Mouse (Mus musculus) left cerebral cortex, adult 2 months (tissue): ENCODE results near the gene Ostf1. TPM values are rescaled to one million over a fixed set of nuclear protein-coding genes. Genes with fewer than 3 reads are reported as not detected.

Source experiments
- DNase-seq, 2 experiments: peaks; one replicate each; pipeline ENCODE4 v3.0.0; 2021 to 2022; ENCODE audit warnings: low spot score in 2 of 2, mixed read lengths in 1 of 2; ENCODE audit errors: extremely low spot score in 1 of 2
- H3K27ac ChIP-seq: fragments of 200-600 bp; 2 replicates; pipeline ENCODE4 v1.8.1; 2022
- H3K4me3 ChIP-seq: fragments of 200-600 bp; 2 replicates; pipeline ENCODE4 v1.8.1; 2022
- CTCF ChIP-seq: fragments of 200-600 bp; IDR thresholded peaks from 2 replicates; pipeline ENCODE4 v1.8.1; 2022; ENCODE audit warnings: antibody characterized with exemption, mild to moderate bottlenecking, moderate library complexity
- intact Hi-C: fragments of 180-260 bp; cut with DNase I; formaldehyde crosslinking; loops from one replicate; pipeline ENCODE4 v1.15.1; 2025
- total RNA-seq, 2 experiments: library from RNA; stranded (reverse); gene quantifications; 2 replicates each; pipeline ENCODE4 v1.2.3; 2021

The Ostf1 gene
- total RNA-seq, 2 experiments from 2014 or later: 18.8 to 19.7 TPM

GRCm38 (mm10) chr19:18658473-18658872 is 26.9 kb upstream of the Ostf1 start:
- intact Hi-C loops: no loop called here
- Histone ChIP-seq H3K27ac (no peak overlapping the region), H3K4me3 (no peak overlapping the region)
- no peak for TF ChIP-seq CTCF
- DNase-seq: no peak

GRCm38 (mm10) chr19:18655999-18656398 is 24.4 kb upstream of the Ostf1 start:
- TF ChIP-seq CTCF: no peak
- intact Hi-C loops: no loop called here
- H3K4me3 ChIP-seq: no peak overlapping the region
- H3K27ac ChIP-seq: no peak overlapping the region
- DNase-seq: no peak

DNA sequence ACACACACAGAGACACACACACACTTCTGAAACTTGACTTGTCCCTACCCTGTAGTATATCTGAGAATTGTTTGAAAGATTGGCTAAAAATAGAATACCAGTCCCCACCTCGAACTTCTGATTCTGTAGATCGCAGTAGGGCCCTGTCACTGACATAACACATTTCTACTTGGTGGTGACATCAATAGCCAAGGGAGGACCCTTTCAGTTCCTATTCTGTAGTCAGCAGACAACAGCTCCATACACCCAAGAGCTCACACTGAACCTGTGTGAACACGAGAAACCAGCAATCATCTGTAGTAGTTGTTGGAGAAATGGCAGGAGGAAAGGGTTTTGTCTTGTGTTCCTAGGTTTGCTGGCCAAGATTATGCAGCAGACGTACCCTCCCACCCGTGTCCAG is 23.4 kb upstream of the Ostf1 start:
- intact Hi-C loops: no loop called here
- DNase-seq: no peak
- TF ChIP-seq CTCF: no peak
- H3K4me3 ChIP-seq: no peak overlapping the region
- no peak overlapping the region for H3K27ac ChIP-seq

DNA sequence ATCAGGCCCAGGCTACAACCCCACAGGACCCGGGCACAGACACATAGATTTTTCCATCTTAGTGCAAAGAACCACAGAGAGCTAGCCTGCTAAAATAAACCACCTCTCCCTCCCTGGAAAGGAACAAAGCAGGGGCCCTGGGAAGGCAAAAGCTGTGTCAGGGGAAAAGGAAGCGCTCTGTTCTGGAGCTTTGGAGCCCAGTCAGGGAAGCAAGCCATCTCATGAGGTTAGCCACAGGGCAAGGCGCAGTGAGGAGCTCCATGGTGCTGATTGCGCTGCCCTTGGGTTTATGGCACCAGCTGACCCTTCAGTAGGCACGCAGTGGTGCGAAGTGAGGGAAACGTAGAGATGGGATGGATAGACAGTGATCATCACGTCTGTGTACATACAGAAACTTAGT is 22.7 kb upstream of the Ostf1 start:
- TF ChIP-seq CTCF: no peak
- Histone ChIP-seq H3K4me3 (no peak overlapping the region), H3K27ac (no peak overlapping the region)
- intact Hi-C loops: no loop called here
- no peak for DNase-seq

- DNase-seq: no peak
- intact Hi-C loops: no loop called here
Measured at GRCm38 (mm10) chr19:18653058-18653457, 21.4 kb upstream of the Ostf1 start.

DNA sequence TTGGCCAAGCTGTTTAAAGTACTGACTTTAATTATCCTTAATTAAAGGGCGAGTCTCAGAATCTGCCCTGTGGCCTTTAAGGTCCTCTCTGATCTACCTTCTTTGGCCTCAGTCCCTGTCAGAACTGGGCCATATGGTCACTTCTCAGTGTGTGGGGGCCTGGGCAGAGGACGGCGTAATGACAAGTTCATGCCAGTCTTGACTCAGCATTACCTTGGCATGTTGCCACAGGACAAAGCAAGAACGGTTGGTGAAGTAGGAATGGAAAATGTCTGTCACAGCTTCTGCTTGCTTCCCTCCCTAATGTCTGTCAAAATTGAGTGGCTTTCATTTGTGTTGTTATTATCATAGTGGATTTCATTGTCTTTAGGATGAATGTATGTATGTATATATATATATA is 21.0 kb upstream of the Ostf1 start:
- TF ChIP-seq CTCF: no peak
- intact Hi-C loops: no loop called here
- Histone ChIP-seq H3K27ac (no peak overlapping the region), H3K4me3 (no peak overlapping the region)
- no peak for DNase-seq

More at GRCm38 (mm10) chr19:18653058-18653457, 21.4 kb upstream of the Ostf1 start:
- no peak overlapping the region for H3K27ac ChIP-seq
- no peak overlapping the region for H3K4me3 ChIP-seq
- TF ChIP-seq CTCF: no peak

GRCm38 (mm10) chr19:18650473-18650872 is 18.9 kb upstream of the Ostf1 start:
- TF ChIP-seq CTCF: no peak
- Histone ChIP-seq H3K27ac (no peak overlapping the region), H3K4me3 (no peak overlapping the region)
- intact Hi-C loops: no loop called here
- no peak for DNase-seq

GRCm38 (mm10) chr19:18649955-18650354 is 18.3 kb upstream of the Ostf1 start:
- no peak overlapping the region for H3K4me3 ChIP-seq
- TF ChIP-seq CTCF: no peak
- intact Hi-C loops: no loop called here
- DNase-seq: no peak
- H3K27ac ChIP-seq: no peak overlapping the region

DNA sequence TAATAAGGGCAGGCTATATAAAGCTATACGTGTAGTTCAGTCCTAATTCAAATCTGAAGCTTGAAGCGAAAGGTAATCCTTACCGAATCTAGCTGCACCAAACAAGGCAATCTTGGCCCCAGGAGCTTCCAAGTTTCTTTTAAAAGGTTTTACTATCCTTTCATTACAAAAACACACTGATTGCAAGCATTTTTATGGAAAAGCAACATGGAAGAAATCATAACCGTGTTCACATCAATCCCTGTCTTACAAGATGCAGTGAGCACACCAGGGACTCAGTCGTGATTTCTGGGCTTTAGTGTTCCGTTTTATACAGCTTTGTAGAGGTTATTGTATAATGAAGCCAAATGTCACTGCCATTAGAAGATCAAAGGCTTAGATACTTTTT is 16.9 kb upstream of the Ostf1 start:
- Histone ChIP-seq H3K27ac (no peak overlapping the region), H3K4me3 (no peak overlapping the region)
- intact Hi-C loops: no loop called here
- DNase-seq: no peak
- no peak for TF ChIP-seq CTCF

- no peak overlapping the region for H3K27ac ChIP-seq
- intact Hi-C loops: no loop called here
- no peak for TF ChIP-seq CTCF
- no peak overlapping the region for H3K4me3 ChIP-seq
- no peak for DNase-seq
Measured at GRCm38 (mm10) chr19:18647775-18648557, 16.3 kb upstream of the Ostf1 start.

GRCm38 (mm10) chr19:18646853-18647420 is 15.3 kb upstream of the Ostf1 start:
- TF ChIP-seq CTCF: no peak
- H3K4me3 ChIP-seq: no peak overlapping the region
- intact Hi-C loops: no loop called here

GRCm38 (mm10) chr19:18646397-18646796 is 14.8 kb upstream of the Ostf1 start:
- no peak overlapping the region for H3K4me3 ChIP-seq
- no peak overlapping the region for H3K27ac ChIP-seq
- intact Hi-C loops: no loop called here
- no peak for DNase-seq
- TF ChIP-seq CTCF: no peak

More at GRCm38 (mm10) chr19:18646853-18647420, 15.3 kb upstream of the Ostf1 start:
- DNase-seq: no peak
- no peak overlapping the region for H3K27ac ChIP-seq

DNA sequence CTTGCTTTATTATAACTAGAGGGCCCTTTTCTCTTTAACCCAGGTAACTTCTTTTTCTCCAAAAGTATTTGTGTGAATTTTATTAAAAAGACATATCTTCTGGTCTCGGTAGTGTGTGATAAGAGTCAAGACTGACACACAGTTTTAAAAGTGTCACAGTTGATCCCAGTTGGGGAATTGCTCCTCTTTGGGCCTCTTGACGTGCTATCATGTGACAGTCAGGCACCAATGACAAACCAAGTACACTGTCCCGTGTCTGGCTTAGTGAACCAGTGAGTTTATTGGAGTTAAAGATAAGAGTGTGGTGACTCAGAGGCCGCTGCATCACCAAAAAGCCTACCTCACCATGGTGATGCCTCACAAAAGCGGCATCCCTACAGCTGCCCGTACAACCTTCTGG is 12.5 kb upstream of the Ostf1 start:
- intact Hi-C loops: no loop called here
- TF ChIP-seq CTCF: no peak
- no peak overlapping the region for H3K4me3 ChIP-seq

More for the DNA sequence above, 12.5 kb upstream of the Ostf1 start:
- DNase-seq: no peak
- H3K27ac ChIP-seq: no peak overlapping the region
